Mouse (Mus musculus): Measurements from ENCODE around the gene Trmt2a.

DNA sequence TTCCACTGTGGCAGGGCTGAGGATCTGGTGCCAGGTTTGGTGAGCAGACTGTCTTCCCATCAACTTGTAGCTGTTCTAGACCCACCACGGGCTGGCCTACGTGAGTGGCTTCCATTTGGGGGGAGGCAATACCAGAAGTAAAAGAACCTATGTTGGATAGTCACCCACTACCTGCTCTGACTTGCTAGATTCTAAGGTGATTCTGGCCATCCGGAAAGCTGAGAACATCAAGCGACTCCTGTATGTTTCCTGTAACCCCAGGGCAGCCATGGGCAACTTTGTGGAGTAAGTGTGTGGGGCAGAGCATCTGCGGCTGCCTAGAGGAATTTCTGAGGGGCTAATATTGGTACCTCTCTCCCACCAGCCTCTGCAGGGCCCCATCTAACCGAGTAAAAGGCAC, 4.3 kb downstream of the Trmt2a start:
- no peak for TF ChIP-seq GATA1 (IDR thresholded peaks at IDR 0.05; ENCODE audit: borderline replicate concordance, low read length)
- TF ChIP-seq FLI1 (IDR thresholded peaks at IDR 0.05; ENCODE audit: low read length) = no peak

All from megakaryocyte, embryonic 14.5 days (primary cell).